Mouse (Mus musculus) cerebellum, adult 2 months (tissue): ENCODE measurements around the gene Brms1l.

Experiments used
- CTCF ChIP-seq: fragments of 200-500 bp; IDR thresholded peaks from 2 replicates; pipeline ENCODE4 v1.5.1; 2011; ENCODE audit warnings: low read depth, mild to moderate bottlenecking, control low read depth, low read length, moderate library complexity, borderline replicate concordance; ENCODE audit not compliant: insufficient read depth
- POLR2A ChIP-seq: fragments of 200-500 bp; IDR thresholded peaks from 2 replicates; pipeline ENCODE4 v1.6.1; 2011; ENCODE audit warnings: low read length, control low read depth, borderline replicate concordance; ENCODE audit not compliant: insufficient read depth

- TF ChIP-seq CTCF, result peak; percentile 91
- no peak for TF ChIP-seq POLR2A
Observed at GRCm38 (mm10) chr12:55831101-55831500, 5.0 kb upstream of the Brms1l start.
